Mouse (Mus musculus) cortical plate, adult 2 months (tissue): ENCODE results near the gene Mxd4.

Experiments
- CTCF ChIP-seq: fragments of 200-500 bp; IDR thresholded peaks from 2 replicates; pipeline ENCODE4 v1.5.1; 2011; ENCODE audit warnings: mild to moderate bottlenecking, control low read depth, low read length; ENCODE audit not compliant: insufficient read depth; ENCODE audit errors: extremely low read depth
- POLR2A ChIP-seq: fragments of 200-500 bp; IDR thresholded peaks from 2 replicates; pipeline ENCODE4 v1.6.1; 2011; ENCODE audit warnings: mild to moderate bottlenecking, low read length, control low read depth; ENCODE audit not compliant: insufficient read depth; ENCODE audit errors: extremely low read depth

GRCm38 (mm10) chr5:34201396-34201795, 13.9 kb upstream of the Mxd4 start:
- TF ChIP-seq POLR2A (no peak), CTCF (no peak)
